Mouse (Mus musculus) heart, embryonic 10.5 days (tissue): ENCODE data around the gene Zkscan16. TPM values are rescaled to one million over a fixed set of nuclear protein-coding genes. Genes with fewer than 3 reads are reported as not detected.

Experiments used
- DNase-seq: peaks from one replicate; pipeline ENCODE4 v3.0.0-alpha.2; 2017; ENCODE audit warnings: low spot score
- H3K27ac ChIP-seq: fragments of 300-500 bp; sonication (generic); 2 replicates; pipeline ENCODE4 v1.5.1; 2016; ENCODE audit warnings: mild to moderate bottlenecking
- H3K27me3 ChIP-seq: fragments of 300-500 bp; sonication (generic); 2 replicates; pipeline ENCODE4 v1.6.1; 2016; ENCODE audit warnings: mild to moderate bottlenecking; ENCODE audit not compliant: poor library complexity, insufficient read depth, severe bottlenecking
- H3K36me3 ChIP-seq: fragments of 300-500 bp; sonication (generic); 2 replicates; pipeline ENCODE4 v1.6.1; 2016; ENCODE audit warnings: mild to moderate bottlenecking, moderate library complexity
- H3K4me1 ChIP-seq: fragments of 300-500 bp; sonication (generic); 2 replicates; pipeline ENCODE4 v1.6.1; 2016; ENCODE audit warnings: mild to moderate bottlenecking
- H3K4me3 ChIP-seq: fragments of 300-500 bp; sonication (generic); 2 replicates; pipeline ENCODE4 v1.5.1; 2016; ENCODE audit warnings: mild to moderate bottlenecking, moderate library complexity
- H3K9me3 ChIP-seq: fragments of 300-500 bp; sonication (generic); 2 replicates; pipeline ENCODE4 v1.6.1; 2016; ENCODE audit warnings: mild to moderate bottlenecking, moderate library complexity
- WGBS: fragments of 180-500 bp; shearing (Covaris S2); methylation state at CpG from one replicate; pipeline ENCODE4 v1.1.7; 2016; 5-methylcytosine and 5-hydroxymethylcytosine counted together
- polyA plus RNA-seq: library from polyadenylated mRNA; unstranded; fragments of >200 nt; fragmentation: Nextera tagmentation; extraction: Ambion mirVana; gene quantifications from 2 replicates; pipeline ENCODE4 v1.2.1, GENCODE M21; 2016

Gene Zkscan16
- polyA plus RNA-seq, 1 experiment from 2014 or later, result 0.38 TPM

DNA sequence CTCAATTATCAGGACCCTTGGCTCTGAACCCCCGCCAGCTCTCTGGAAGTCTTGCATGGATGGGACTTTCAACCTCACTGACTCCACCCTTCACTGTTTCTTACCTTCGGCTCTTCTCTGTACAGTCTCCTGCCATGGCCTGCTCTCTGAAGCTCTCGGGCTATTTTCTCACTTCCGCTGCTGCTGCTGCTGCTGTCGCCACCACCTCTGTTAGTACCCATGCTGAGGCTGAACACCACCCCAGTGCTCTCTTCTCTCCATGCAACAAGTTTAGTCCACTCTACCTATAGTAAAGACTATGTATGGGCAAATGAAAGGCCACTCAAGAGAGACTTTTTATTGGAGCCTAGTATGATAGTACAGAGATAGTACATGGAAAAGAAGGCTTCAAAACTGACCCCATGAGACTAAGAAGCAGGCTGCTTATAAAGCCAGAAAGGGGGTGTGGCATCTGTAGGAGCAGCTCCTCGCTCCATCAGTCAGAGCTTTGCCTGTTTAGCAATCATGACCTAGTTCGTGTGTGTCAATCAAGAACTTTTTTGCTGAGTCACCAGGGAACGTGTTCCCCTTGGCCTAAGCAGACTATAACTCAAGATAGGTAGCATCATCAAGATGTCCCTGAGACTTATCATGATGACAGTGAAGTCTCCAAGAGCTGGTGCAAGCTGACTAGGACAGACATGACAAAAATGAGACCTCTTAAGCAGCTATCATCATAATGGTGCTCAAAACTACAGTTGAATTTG is 28.2 kb upstream of the Zkscan16 start:
- Histone ChIP-seq H3K27ac (no peak overlapping the region), H3K9me3 (no peaks in the 10 kb centered on the region), H3K4me3 (no peak overlapping the region), H3K27me3 (no peaks in the 10 kb centered on the region), H3K4me1 (peaks cover 12% of the 10 kb centered on the region), H3K36me3 (no peaks in the 10 kb centered on the region)
- WGBS, result 60% methylated on average over 8 of the region's 8 CpGs
- DNase-seq, result no peak

DNA sequence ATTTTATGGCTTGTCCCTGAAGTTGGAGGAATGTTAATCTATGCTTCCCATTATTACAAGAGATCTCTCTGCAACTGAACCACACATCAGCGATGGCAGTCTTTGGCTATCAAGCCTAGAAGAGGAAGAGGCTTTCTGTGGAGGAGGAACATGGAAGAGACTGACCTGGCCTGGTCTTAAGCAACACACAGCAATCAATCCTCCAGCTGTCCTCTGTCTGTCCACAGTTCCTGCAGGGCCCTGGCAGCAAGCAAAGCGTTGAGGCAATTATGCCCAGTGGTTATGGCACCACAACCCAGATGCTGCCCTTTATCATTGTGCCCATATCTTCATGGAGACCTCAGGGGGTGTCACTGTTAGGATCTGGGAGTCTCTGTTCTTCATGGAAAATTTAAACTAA is 19.5 kb upstream of the Zkscan16 start:
- WGBS, result 66% methylated on average over 2 of the region's 2 CpGs
- no peak overlapping the region for H3K4me3 ChIP-seq
- H3K4me1 ChIP-seq, result no peaks in the 10 kb centered on the region
- no peaks in the 10 kb centered on the region for H3K9me3 ChIP-seq
- DNase-seq, result no peak
- no peaks in the 10 kb centered on the region for H3K36me3 ChIP-seq
- H3K27ac ChIP-seq, result no peak overlapping the region
- H3K27me3 ChIP-seq, result no peaks in the 10 kb centered on the region

DNA sequence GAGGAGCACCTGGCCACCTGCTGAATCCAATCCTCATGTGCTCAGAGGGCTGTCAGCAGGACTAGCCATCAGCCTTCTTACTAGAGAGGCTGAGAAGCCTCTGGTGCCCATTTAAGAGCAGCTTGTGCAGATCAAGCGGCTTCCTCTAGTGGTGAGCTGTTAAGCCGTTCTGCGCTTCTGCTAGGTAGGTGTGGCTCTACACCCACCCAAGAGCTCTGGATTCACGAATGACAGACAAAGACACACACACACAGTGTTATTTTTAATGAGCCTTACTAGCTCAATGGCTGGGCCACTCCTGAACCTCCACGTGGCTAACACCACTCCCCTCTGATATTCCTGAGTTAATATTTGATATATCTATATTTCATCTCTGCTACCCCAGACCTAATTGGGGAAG is 17.8 kb upstream of the Zkscan16 start:
- Histone ChIP-seq H3K4me1 (no peaks in the 10 kb centered on the region), H3K27me3 (no peaks in the 10 kb centered on the region), H3K27ac (no peak overlapping the region), H3K4me3 (no peak overlapping the region), H3K9me3 (no peaks in the 10 kb centered on the region), H3K36me3 (no peaks in the 10 kb centered on the region)
- WGBS, result 34% methylated on average over 5 of the region's 5 CpGs
- no peak for DNase-seq

DNA sequence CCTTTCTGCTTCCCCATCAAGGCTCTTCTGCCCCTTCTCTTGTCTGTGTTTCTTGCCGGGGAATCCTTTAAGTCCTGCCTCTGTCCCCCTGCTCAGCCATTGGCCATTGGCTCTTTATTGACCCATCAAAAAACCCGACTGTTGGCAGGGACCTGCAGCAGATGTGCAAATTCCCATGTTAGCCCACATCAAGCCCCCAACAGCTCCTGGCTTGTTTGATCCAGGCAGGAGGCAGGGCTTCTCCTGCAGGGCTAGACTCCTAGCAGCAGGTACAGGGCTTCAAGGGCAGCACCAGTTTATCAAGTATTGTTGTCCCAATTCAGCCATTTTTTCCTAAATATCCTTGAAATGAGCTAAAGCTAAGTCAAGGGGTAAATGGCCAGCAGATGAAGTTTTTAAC is 17.3 kb upstream of the Zkscan16 start:
- Histone ChIP-seq H3K9me3 (no peaks in the 10 kb centered on the region), H3K4me3 (no peak overlapping the region), H3K36me3 (no peaks in the 10 kb centered on the region), H3K27ac (no peak overlapping the region), H3K27me3 (no peaks in the 10 kb centered on the region), H3K4me1 (no peaks in the 10 kb centered on the region)
- DNase-seq, result no peak
- 35% methylated on average over 2 of the region's 2 CpGs for WGBS

DNA sequence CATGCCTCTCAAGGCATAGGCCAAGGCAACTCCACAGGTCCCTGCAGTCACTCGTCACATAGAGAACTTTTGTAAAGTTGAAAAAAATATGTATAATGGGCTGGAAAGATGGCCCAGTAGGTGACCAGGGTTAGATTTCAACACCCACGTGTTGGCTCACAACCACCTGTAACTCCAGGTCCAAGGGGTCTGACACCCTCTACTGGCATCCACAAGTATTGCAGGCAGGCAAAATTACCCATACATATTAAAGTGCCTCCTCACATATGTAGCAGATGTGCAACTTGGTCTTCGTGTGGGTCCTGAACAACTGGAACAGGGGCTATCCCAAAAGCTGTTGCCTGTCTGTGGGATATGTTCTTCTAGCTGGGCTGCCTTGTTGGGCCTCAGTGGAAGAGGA is 15.8 kb upstream of the Zkscan16 start:
- WGBS, result 67% methylated on average over 3 of the region's 3 CpGs
- Histone ChIP-seq H3K4me3 (no peak overlapping the region), H3K36me3 (no peaks in the 10 kb centered on the region), H3K27me3 (no peaks in the 10 kb centered on the region), H3K4me1 (no peaks in the 10 kb centered on the region), H3K9me3 (no peaks in the 10 kb centered on the region), H3K27ac (no peak overlapping the region)
- DNase-seq, result no peak

DNA sequence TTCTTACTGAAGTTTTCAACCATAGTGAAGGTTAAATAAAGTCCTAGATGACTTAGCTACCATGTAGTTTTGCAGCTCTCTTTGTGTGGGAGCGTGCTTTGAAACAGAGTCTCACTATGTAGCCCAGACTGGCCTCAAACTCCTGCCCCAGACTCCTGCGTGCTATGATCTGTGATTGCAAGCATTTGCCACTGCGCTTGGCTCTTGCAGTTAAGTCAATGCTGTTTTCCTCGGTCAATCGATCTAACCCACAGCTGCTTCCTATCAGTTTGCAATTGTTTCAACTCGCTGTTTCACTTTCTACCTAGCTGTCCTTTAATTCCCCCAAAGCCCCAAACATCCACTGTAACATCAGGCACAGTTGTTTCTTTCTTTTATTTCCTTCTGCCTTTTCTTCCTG is 10.9 kb upstream of the Zkscan16 start:
- 82% methylated on average over 6 of the region's 6 CpGs for WGBS
- H3K9me3 ChIP-seq, result no peaks in the 10 kb centered on the region
- DNase-seq, result no peak
- no peak overlapping the region for H3K27ac ChIP-seq
- no peaks in the 10 kb centered on the region for H3K36me3 ChIP-seq
- H3K4me3 ChIP-seq, result no peak overlapping the region
- peaks cover 6% of the 10 kb centered on the region for H3K4me1 ChIP-seq
- H3K27me3 ChIP-seq, result no peaks in the 10 kb centered on the region

DNA sequence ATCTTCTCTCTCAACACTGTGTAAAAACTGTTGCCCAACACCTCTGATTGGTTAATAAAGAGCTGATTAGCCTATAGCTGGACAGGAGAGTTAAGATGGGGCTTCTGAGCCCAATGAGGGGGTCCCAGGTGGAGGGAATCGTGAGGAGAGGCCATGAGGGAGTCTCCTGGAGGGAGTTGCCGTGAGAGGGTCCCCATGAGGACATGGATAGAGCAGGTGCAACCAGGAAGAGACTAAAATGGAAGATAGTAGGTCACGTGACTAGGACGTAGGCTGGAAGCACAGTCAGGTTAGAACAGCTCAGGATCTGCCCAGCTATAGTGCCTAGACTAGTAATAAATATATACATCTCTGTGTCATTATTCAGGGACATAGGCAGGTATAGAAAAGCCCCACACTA is 9.1 kb upstream of the Zkscan16 start:
- WGBS, result 70% methylated on average over 4 of the region's 4 CpGs
- H3K9me3 ChIP-seq, result no peaks in the 10 kb centered on the region

DNA sequence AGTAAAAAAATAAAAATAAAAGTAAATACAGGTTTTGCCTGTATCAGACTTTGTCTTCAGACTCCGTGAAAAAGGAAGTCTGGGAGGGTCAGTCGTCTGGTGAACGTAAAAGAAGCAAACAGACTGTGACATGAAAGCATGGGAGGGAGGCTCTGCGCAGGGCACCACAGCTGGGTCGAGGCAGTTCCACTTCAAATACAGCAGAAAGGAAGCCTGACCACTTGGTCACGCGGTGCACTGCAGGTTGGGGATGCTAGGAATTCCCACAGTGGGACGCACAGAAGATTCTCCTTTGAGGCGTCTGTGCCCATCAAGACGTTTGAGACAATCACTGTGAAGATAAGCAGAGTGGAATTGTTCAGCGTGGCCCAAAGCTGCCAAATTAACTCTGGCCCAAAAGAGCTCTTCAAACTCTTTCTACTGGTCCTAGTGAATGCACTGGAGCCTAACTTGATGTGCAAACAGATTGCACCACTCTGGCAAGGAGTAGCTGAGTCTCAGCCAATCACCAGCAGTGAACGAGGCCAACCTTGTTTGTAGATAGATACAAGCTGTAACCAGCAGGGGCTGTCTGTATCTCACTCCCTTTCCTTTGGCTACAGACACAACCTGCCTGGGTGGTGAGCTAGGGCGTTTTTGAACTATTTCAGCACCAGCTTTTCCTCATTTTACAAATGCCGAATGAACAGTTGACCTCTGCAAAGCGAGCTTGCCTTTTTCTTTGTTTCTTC is 8.5 kb upstream of the Zkscan16 start:
- no peak overlapping the region for H3K27ac ChIP-seq
- H3K9me3 ChIP-seq, result no peaks in the 10 kb centered on the region
- WGBS, result 37% methylated on average over 15 of the region's 15 CpGs
- no peaks in the 10 kb centered on the region for H3K36me3 ChIP-seq
- H3K27me3 ChIP-seq, result no peaks in the 10 kb centered on the region
- peaks cover 6% of the 10 kb centered on the region for H3K4me1 ChIP-seq
- H3K4me3 ChIP-seq, result no peak overlapping the region
- DNase-seq, result peak; percentile 74

More for the DNA sequence above, 9.1 kb upstream of the Zkscan16 start:
- Histone ChIP-seq H3K36me3 (no peaks in the 10 kb centered on the region), H3K4me1 (peaks cover 6% of the 10 kb centered on the region), H3K27ac (no peak overlapping the region), H3K4me3 (no peak overlapping the region), H3K27me3 (no peaks in the 10 kb centered on the region)
- DNase-seq, result peak; percentile 33

DNA sequence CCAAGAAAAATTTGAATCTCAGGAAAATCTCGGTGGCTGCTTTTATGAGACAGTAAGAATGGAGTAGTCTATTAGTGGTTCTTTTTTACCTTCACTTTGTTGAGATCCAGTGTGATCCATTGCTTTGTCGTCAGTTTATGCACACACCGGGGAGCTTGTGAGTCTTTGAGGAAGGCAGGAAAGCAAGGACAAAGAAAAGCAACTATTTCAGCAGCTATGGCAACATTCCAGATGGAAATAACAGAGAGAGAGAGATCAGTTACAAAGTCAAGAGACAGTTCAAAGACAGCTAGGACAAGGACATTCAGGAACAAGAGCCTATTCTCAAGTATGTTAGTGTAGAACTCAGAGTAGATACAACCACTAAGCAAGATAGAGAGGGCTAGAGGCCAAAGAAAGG is 7.6 kb upstream of the Zkscan16 start:
- no peak for DNase-seq
- WGBS, result 71% methylated on average over 3 of the region's 3 CpGs
- Histone ChIP-seq H3K36me3 (no peaks in the 10 kb centered on the region), H3K9me3 (no peaks in the 10 kb centered on the region), H3K27ac (no peak overlapping the region), H3K27me3 (no peaks in the 10 kb centered on the region), H3K4me3 (no peak overlapping the region), H3K4me1 (peaks cover 6% of the 10 kb centered on the region)

DNA sequence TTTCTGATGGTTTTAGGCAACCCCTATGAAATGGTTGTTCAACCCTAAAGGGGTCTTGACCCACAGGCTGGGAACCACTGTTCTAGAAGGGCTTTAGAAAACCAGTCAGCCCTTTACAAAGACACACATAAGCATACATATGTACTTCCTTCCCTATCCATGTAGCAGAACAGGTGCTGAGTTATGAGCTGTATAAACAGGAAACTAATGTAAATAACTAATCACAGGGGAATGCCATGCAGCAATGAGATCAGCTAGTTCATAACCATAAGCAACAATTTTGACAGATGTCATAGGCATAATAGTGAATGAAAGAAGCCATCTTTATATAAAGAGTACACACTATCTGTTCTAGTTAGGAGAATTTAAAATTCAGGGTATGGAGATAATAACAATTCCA is 1.8 kb upstream of the Zkscan16 start:
- peaks cover 33% of the 10 kb centered on the region for H3K27me3 ChIP-seq
- H3K4me3 ChIP-seq, result no peak overlapping the region
- H3K27ac ChIP-seq, result no peak overlapping the region
- H3K9me3 ChIP-seq, result no peaks in the 10 kb centered on the region
- no peaks in the 10 kb centered on the region for H3K36me3 ChIP-seq
- H3K4me1 ChIP-seq, result peaks cover 10% of the 10 kb centered on the region; the same call in 1 of the 2 replicates
- DNase-seq, result no peak

DNA sequence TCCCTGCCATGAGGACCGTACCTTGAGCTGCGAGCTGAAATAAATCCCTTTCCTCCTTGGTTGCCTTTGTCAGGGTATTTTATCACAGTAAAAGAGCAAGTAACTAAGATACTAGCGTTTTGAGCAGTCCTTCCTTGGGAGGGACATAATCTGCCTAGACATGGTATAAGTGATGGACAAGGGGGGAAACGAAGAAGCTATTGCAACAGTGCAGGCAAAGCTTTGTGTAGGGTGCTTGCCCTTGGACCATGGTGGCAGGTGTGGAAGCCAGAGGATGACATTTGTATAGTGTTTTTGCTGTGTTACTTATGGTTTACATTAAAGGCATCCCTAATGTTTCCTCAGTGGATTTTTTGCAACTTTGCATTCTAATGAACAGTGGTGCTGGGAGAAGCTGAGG is 486 bp upstream of the Zkscan16 start:
- WGBS, result 73% methylated on average over 4 of the region's 4 CpGs
- Histone ChIP-seq H3K4me1 (peaks cover 10% of the 10 kb centered on the region; the same call in 1 of the 2 replicates), H3K36me3 (no peaks in the 10 kb centered on the region), H3K27ac (peak overlapping the region; percentile 82; the same call in 1 of the 2 replicates), H3K4me3 (peak overlapping the region; percentile 80), H3K9me3 (no peaks in the 10 kb centered on the region), H3K27me3 (peaks cover 33% of the 10 kb centered on the region)
- no peak for DNase-seq

DNA sequence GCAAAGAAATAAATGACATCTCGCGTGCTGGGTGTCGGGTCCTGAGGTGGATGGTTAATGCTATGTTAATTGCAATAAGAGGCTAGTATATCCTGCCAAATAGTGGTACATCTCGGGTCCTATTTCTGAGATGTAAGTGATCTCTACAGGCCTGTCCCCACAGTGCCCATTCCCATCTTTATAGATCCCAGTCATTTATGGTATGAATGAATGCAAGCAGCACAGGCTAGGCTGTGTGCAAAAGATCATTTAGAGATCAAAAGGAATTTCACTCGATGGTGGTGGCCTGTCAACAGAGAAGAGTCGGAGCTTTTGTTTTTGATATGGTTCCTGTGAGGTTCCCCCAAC is 752 bp downstream of the Zkscan16 start:
- Histone ChIP-seq H3K27ac (no peak overlapping the region), H3K4me3 (peak overlapping the region; percentile 80), H3K36me3 (no peaks in the 10 kb centered on the region), H3K4me1 (peaks cover 10% of the 10 kb centered on the region; the same call in 1 of the 2 replicates), H3K9me3 (no peaks in the 10 kb centered on the region), H3K27me3 (peaks cover 33% of the 10 kb centered on the region)
- DNase-seq, result no peak
- WGBS, result 24% methylated on average over 6 of the region's 6 CpGs

DNA sequence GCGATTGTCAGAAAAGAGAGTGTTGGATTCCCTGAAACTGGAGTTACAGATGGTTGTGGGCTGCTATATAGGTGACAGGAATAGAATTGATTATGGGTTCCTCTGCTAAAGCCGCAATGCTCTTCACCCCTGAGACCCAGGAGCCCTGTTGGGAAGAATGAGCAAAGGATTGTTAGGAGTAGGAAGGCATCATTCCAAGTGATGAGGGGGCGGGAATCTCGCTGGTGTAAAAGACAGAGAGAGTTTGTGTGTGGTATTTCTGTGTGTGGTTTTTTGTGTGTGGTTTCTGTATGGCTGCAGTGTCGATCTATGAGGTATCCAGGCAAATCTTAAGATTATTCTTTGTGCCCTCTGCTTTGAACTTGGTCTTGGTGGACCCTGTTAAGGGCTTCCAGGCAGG is 1.3 kb downstream of the Zkscan16 start:
- DNase-seq, result no peak
- WGBS, result 65% methylated on average over 5 of the region's 5 CpGs

More for the DNA sequence above, 1.3 kb downstream of the Zkscan16 start:
- Histone ChIP-seq H3K4me1 (peaks cover 10% of the 10 kb centered on the region; the same call in 1 of the 2 replicates), H3K9me3 (no peaks in the 10 kb centered on the region), H3K27ac (no peak overlapping the region), H3K36me3 (no peaks in the 10 kb centered on the region), H3K27me3 (peaks cover 33% of the 10 kb centered on the region), H3K4me3 (no peak overlapping the region)
